Mouse (Mus musculus) midbrain, embryonic 15.5 days (tissue): ENCODE results near the gene St6gal1. TPM values are rescaled to one million over a fixed set of nuclear protein-coding genes. Genes with fewer than 3 reads are reported as not detected.

Experiments used
- ATAC-seq: fragments of 200-750 bp; cut with Nextera tagmentation; replicated peaks from 2 replicates; pipeline ENCODE4 v1.8.0; 2017; ENCODE audit warnings: moderate TSS enrichment
- H3K27ac ChIP-seq: fragments of 300-500 bp; sonication (generic); 2 replicates; pipeline ENCODE4 v1.5.1; 2015; ENCODE audit warnings: mild to moderate bottlenecking, inconsistent platforms
- H3K27me3 ChIP-seq: fragments of 300-500 bp; sonication (generic); replicated peaks from 2 replicates; pipeline ENCODE4 v1.6.1; 2015; ENCODE audit warnings: inconsistent platforms
- H3K36me3 ChIP-seq: fragments of 300-500 bp; sonication (generic); replicated peaks from 2 replicates; pipeline ENCODE4 v1.6.1; 2015; ENCODE audit warnings: inconsistent platforms
- H3K4me1 ChIP-seq: fragments of 300-500 bp; sonication (generic); 2 replicates; pipeline ENCODE4 v1.6.1; 2015; ENCODE audit warnings: inconsistent platforms
- H3K4me2 ChIP-seq: fragments of 300-500 bp; sonication (generic); 2 replicates; pipeline ENCODE4 v1.6.1; 2015; ENCODE audit warnings: inconsistent platforms, mild to moderate bottlenecking, moderate library complexity
- H3K4me3 ChIP-seq: fragments of 300-500 bp; sonication (generic); 2 replicates; pipeline ENCODE4 v1.5.1; 2015; ENCODE audit warnings: mild to moderate bottlenecking, inconsistent platforms
- H3K9ac ChIP-seq: fragments of 300-500 bp; sonication (generic); 2 replicates; pipeline ENCODE4 v1.6.1; 2015; ENCODE audit warnings: mild to moderate bottlenecking, inconsistent platforms
- H3K9me3 ChIP-seq: fragments of 300-500 bp; sonication (generic); 2 replicates; pipeline ENCODE4 v1.6.1; 2016; ENCODE audit warnings: inconsistent platforms
- WGBS: fragments of 180-500 bp; shearing (Covaris S2); methylation state at CpG from one replicate; pipeline ENCODE4 v1.1.7; 2015; ENCODE audit warnings: mixed read lengths; 5-methylcytosine and 5-hydroxymethylcytosine counted together
- polyA plus RNA-seq: library from polyadenylated mRNA; unstranded; fragments of >200 nt; fragmentation: Nextera tagmentation; extraction: Ambion mirVana; gene quantifications from 2 replicates; pipeline ENCODE4 v1.2.1, GENCODE M21; 2015

Gene St6gal1
- polyA plus RNA-seq, 1 experiment from 2014 or later = 29.4 TPM

DNA sequence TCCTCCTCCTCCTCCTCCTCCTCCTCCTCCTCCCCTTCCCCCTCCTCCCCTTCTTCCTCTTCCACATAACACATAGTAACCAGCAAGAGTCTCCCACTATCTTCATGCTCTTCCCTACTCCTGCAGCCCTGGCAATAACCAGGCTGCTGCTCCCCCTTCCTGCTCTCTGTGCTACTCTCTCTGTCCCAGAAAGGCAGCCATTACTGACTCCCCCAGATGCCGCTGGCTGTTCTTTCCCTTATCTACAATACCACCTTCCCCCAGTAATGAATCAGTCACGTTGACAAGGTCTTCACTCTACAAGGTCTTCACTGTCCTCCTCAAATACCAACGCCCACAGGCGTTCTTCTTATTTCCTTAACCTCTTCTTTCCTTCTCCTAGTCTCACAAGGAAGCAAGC is 176.9 kb downstream of the St6gal1 start:
- no peak overlapping the region for H3K27ac ChIP-seq
- no peak for ATAC-seq
- no peak overlapping the region for H3K4me2 ChIP-seq
- H3K4me3 ChIP-seq = no peak overlapping the region
- WGBS = 76% methylated on average over 4 of the region's 4 CpGs
- H3K36me3 ChIP-seq = no peaks in the 10 kb centered on the region
- H3K27me3 ChIP-seq = no peaks in the 10 kb centered on the region
- H3K9ac ChIP-seq = no peak overlapping the region
- H3K4me1 ChIP-seq = no peaks in the 10 kb centered on the region
- H3K9me3 ChIP-seq = no peaks in the 10 kb centered on the region

GRCm38 (mm10) chr16:23401959-23402358 is 177.4 kb downstream of the St6gal1 start:
- Histone ChIP-seq H3K4me3 (no peak overlapping the region), H3K4me1 (no peaks in the 10 kb centered on the region), H3K4me2 (no peak overlapping the region), H3K36me3 (no peaks in the 10 kb centered on the region), H3K9ac (no peak overlapping the region), H3K27ac (no peak overlapping the region), H3K9me3 (no peaks in the 10 kb centered on the region), H3K27me3 (no peaks in the 10 kb centered on the region)
- 63% methylated on average over 3 of the region's 3 CpGs for WGBS
- no peak for ATAC-seq

DNA sequence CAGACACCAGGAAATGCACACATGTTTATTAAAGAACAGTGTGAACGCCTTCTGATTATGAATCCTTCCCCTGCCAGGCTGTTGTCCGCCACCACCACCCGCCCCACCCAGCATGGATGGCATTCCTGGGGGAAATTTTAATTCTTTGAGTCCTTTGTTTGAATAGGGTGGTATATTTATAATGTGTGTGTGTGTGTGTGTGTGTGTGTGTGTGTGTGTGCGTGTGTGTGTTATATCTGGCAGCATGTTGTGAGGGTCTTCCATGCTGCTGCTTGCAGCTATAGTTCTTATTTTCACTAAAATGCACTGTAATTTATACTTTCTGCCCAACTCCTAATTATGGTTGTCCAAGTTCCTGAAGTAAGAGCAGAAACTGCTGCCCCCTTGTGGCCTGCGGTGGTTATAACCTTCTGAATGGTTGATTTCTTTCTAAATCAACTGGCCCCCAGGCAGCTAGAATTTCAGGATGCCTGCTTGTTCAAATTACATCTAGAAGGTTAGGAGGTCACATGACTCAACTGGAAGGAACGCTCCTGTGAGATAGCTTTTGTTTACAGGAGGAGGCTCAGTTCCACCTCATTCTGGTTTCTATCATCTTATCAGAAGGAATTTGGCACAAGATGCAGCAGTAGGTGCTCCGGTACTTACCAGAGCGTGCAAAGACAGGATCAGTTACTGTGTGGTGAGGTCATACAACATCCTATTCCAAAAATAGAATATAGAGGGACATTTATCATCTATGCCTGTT is 178.6 kb downstream of the St6gal1 start:
- H3K4me1 ChIP-seq = no peaks in the 10 kb centered on the region
- H3K9ac ChIP-seq = no peak overlapping the region
- H3K36me3 ChIP-seq = no peaks in the 10 kb centered on the region
- no peaks in the 10 kb centered on the region for H3K27me3 ChIP-seq
- H3K4me3 ChIP-seq = no peak overlapping the region
- no peak overlapping the region for H3K27ac ChIP-seq
- no peaks in the 10 kb centered on the region for H3K9me3 ChIP-seq
- H3K4me2 ChIP-seq = no peak overlapping the region
- ATAC-seq = peak; percentile 52; the same call in 1 of the 2 replicates
- WGBS = 50% methylated on average over 8 of the region's 8 CpGs

Other genes starting within 250 kb of the St6gal1 start
- gene Kng2, start 195.3 kb upstream of the St6gal1 start, polyA plus RNA-seq = not detected in 2 replicates
- 0.55 TPM in 1 of 2 replicates, not detected in the other for gene Kng1, start 166.9 kb upstream of the St6gal1 start, polyA plus RNA-seq
- 323 and 336 TPM in 2 replicates for gene Eif4a2, start 117.3 kb upstream of the St6gal1 start, polyA plus RNA-seq
- 41.7 and 42.1 TPM in 2 replicates for gene Rfc4, start 97.0 kb upstream of the St6gal1 start, polyA plus RNA-seq
- gene Adipoq, start 78.2 kb upstream of the St6gal1 start, polyA plus RNA-seq = not detected in 2 replicates
- gene Rtp1, start 204.4 kb downstream of the St6gal1 start, polyA plus RNA-seq = 0.14 TPM in 1 of 2 replicates, not detected in the other